Mouse (Mus musculus) stomach, embryonic 16.5 days (tissue): ENCODE results near the gene Pld2. TPM values are rescaled to one million over a fixed set of nuclear protein-coding genes. Genes with fewer than 3 reads are reported as not detected.

Experiments used
- polyA plus RNA-seq: library from polyadenylated mRNA; unstranded; fragments of >200 nt; fragmentation: Nextera tagmentation; extraction: Ambion mirVana; gene quantifications from 2 replicates; pipeline ENCODE4 v1.2.1, GENCODE M21; 2015

The Pld2 gene
- polyA plus RNA-seq, 1 experiment from 2014 or later = 17.8 TPM

Other genes with a start within 250 kb of the Pld2 start
- gene Alox12e, start 217.4 kb upstream of the Pld2 start, polyA plus RNA-seq = not detected in 2 replicates
- gene Alox15, start 188.0 kb upstream of the Pld2 start, polyA plus RNA-seq = 12.7 and 19.7 TPM in 2 replicates
- 32.0 and 32.2 TPM in 2 replicates for gene Pelp1, start 130.0 kb upstream of the Pld2 start, polyA plus RNA-seq
- gene Arrb2, start 107.4 kb upstream of the Pld2 start, polyA plus RNA-seq = 14.7 and 14.8 TPM in 2 replicates
- 37.4 and 37.9 TPM in 2 replicates for gene Med11, start 88.1 kb upstream of the Pld2 start, polyA plus RNA-seq
- 0.45 and 0.97 TPM in 2 replicates for gene Zmynd15, start 80.6 kb upstream of the Pld2 start, polyA plus RNA-seq
- 9.0 and 10.5 TPM in 2 replicates for gene Cxcl16, start 80.1 kb upstream of the Pld2 start, polyA plus RNA-seq
- gene Tm4sf5, start 34.8 kb upstream of the Pld2 start, polyA plus RNA-seq = 58.3 and 60.0 TPM in 2 replicates
- gene Vmo1, start 25.4 kb upstream of the Pld2 start, polyA plus RNA-seq = 0.36 and 0.92 TPM in 2 replicates
- gene Gltpd2, start 20.9 kb upstream of the Pld2 start, polyA plus RNA-seq = 1.9 and 2.0 TPM in 2 replicates
- 614 and 657 TPM in 2 replicates for gene Psmb6, start 14.7 kb upstream of the Pld2 start, polyA plus RNA-seq
- gene Gm40193, start 7.1 kb upstream of the Pld2 start, polyA plus RNA-seq = not detected in 2 replicates
- 12.5 and 13.0 TPM in 2 replicates for gene Mink1, start 22.8 kb downstream of the Pld2 start, polyA plus RNA-seq
- not detected in 2 replicates for gene 4930544D05Rik, start 75.8 kb downstream of the Pld2 start, polyA plus RNA-seq
- gene Chrne, start 79.2 kb downstream of the Pld2 start, polyA plus RNA-seq = 0.37 TPM in 1 of 2 replicates, not detected in the other
- 0.16 and 0.19 TPM in 2 replicates for gene Gp1ba, start 99.1 kb downstream of the Pld2 start, polyA plus RNA-seq
- gene Rnf167, start 107.2 kb downstream of the Pld2 start, polyA plus RNA-seq = 104 and 111 TPM in 2 replicates
- gene Slc25a11, start 107.4 kb downstream of the Pld2 start, polyA plus RNA-seq = 163 and 169 TPM in 2 replicates
- gene Pfn1, start 114.6 kb downstream of the Pld2 start, polyA plus RNA-seq = 1,820 and 1,821 TPM in 2 replicates
- gene Eno3, start 117.1 kb downstream of the Pld2 start, polyA plus RNA-seq = 19.3 and 126 TPM in 2 replicates
- gene Spag7, start 129.4 kb downstream of the Pld2 start, polyA plus RNA-seq = 148 and 149 TPM in 2 replicates
- 14.2 and 15.8 TPM in 2 replicates for gene Camta2, start 148.0 kb downstream of the Pld2 start, polyA plus RNA-seq
- gene Inca1, start 160.1 kb downstream of the Pld2 start, polyA plus RNA-seq = 1.3 and 1.5 TPM in 2 replicates
- 2.6 and 3.0 TPM in 2 replicates for gene Kif1c, start 160.5 kb downstream of the Pld2 start, polyA plus RNA-seq
- 5.0 and 5.9 TPM in 2 replicates for gene Zfp3, start 224.1 kb downstream of the Pld2 start, polyA plus RNA-seq